Mouse (Mus musculus) liver, adult 2 months (tissue): Measurements from ENCODE around the gene Isoc2b.

Source experiments
- CTCF ChIP-seq: fragments of 200-500 bp; IDR thresholded peaks from 2 replicates; pipeline ENCODE4 v1.5.1; 2011; ENCODE audit warnings: low read depth, low read length, control low read depth
- POLR2A ChIP-seq: fragments of 200-500 bp; IDR thresholded peaks from 2 replicates; pipeline ENCODE4 v1.6.1; 2011; ENCODE audit warnings: low read length, control low read depth; ENCODE audit not compliant: insufficient read depth; ENCODE audit errors: extremely low read depth

DNA sequence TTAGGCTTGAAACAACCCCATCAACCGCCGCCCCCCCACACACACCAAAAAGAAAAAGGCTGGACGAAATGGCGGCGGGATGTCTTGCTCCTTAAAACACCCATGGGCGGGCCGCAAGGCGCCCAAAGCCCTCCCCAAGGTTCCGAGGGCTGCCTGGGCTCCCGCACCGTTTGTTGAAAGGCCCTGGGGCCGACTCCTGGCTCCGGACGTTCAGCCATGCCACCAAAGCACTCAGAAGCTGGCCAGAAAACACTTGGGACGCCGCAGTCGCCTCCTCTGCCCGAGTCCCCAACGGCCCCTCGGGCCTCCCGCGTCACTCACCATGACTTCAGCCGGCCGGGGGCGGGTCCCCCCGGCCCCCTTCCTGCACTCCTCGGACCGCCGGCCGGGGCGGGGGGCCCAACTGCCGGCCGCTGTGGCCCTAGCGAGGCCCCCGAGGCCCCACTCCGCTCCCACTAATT, 58.2 kb downstream of the Isoc2b start:
- TF ChIP-seq CTCF = no peak
- no peak for TF ChIP-seq POLR2A
